Mouse (Mus musculus) embryonic facial prominence, embryonic 11.5 days (tissue): ENCODE results near the gene Dyrk3. TPM values are rescaled to one million over a fixed set of nuclear protein-coding genes. Genes with fewer than 3 reads are reported as not detected.

Source experiments
- ATAC-seq: fragments of 200-750 bp; cut with Nextera tagmentation; replicated peaks from 2 replicates; pipeline ENCODE4 v1.8.0; 2017; ENCODE audit warnings: low read depth; ENCODE audit not compliant: insufficient number of reproducible peaks, low FRiP score, low TSS enrichment
- DNase-seq: peaks from one replicate; pipeline ENCODE4 v3.0.0-alpha.2; 2015; ENCODE audit warnings: low spot score
- H3K27ac ChIP-seq: fragments of 300-500 bp; sonication (generic); replicated peaks from 2 replicates; pipeline ENCODE4 v1.5.1; 2014; ENCODE audit warnings: mild to moderate bottlenecking, low read depth, low read length, control low read depth
- H3K27me3 ChIP-seq: fragments of 300-500 bp; sonication (generic); 2 replicates; pipeline ENCODE4 v1.6.1; 2014; ENCODE audit warnings: mild to moderate bottlenecking, low read length, moderate library complexity, mixed read lengths; ENCODE audit not compliant: control insufficient read depth, insufficient read depth
- H3K36me3 ChIP-seq: fragments of 300-500 bp; sonication (generic); replicated peaks from 2 replicates; pipeline ENCODE4 v1.6.1; 2014; ENCODE audit warnings: low read depth, mild to moderate bottlenecking, low read length, moderate library complexity, mixed read lengths; ENCODE audit not compliant: control insufficient read depth, insufficient read depth
- H3K4me1 ChIP-seq: fragments of 300-500 bp; sonication (generic); 2 replicates; pipeline ENCODE4 v1.6.1; 2014; ENCODE audit warnings: low read length, mixed read lengths; ENCODE audit not compliant: control insufficient read depth, insufficient read depth
- H3K4me2 ChIP-seq: fragments of 300-500 bp; sonication (generic); 2 replicates; pipeline ENCODE4 v1.6.1; 2014; ENCODE audit warnings: low read depth, mild to moderate bottlenecking, control low read depth, low read length, moderate library complexity
- H3K4me3 ChIP-seq: fragments of 300-500 bp; sonication (generic); 2 replicates; pipeline ENCODE4 v1.5.1; 2014; ENCODE audit warnings: low read depth, low read length, control low read depth
- H3K9ac ChIP-seq: fragments of 300-500 bp; sonication (generic); replicated peaks from 2 replicates; pipeline ENCODE4 v1.6.1; 2014; ENCODE audit warnings: mild to moderate bottlenecking, control low read depth, low read length
- H3K9me3 ChIP-seq: fragments of 300-500 bp; sonication (generic); replicated peaks from 2 replicates; pipeline ENCODE4 v1.6.1; 2016; ENCODE audit warnings: mild to moderate bottlenecking, low read length, inconsistent platforms, mixed read lengths; ENCODE audit not compliant: control insufficient read depth
- WGBS: fragments of 180-500 bp; shearing (Covaris S2); extraction: QIAGEN DNeasy Blood & Tissue Kit; methylation state at CpG from one replicate; pipeline ENCODE4 v1.1.7; 2014; 5-methylcytosine and 5-hydroxymethylcytosine counted together
- polyA plus RNA-seq: library from polyadenylated mRNA; unstranded; fragments of >200 nt; fragmentation: Nextera tagmentation; extraction: Ambion mirVana; gene quantifications from 2 replicates; pipeline ENCODE4 v1.2.1, GENCODE M21; 2014

Gene Dyrk3
- polyA plus RNA-seq, 1 experiment from 2014 or later: 6.5 TPM

GRCm38 (mm10) chr1:131084289-131084688 lies 53.9 kb downstream of the Dyrk3 start:
- WGBS: 32% methylated on average over 8 of the region's 8 CpGs
- Histone ChIP-seq H3K9ac (no peak overlapping the region), H3K4me3 (no peak overlapping the region), H3K4me2 (no peak overlapping the region), H3K9me3 (no peaks in the 10 kb centered on the region), H3K36me3 (no peaks in the 10 kb centered on the region), H3K4me1 (peaks cover 4% of the 10 kb centered on the region; the same call in 1 of the 2 replicates), H3K27me3 (no peaks in the 10 kb centered on the region), H3K27ac (no peak overlapping the region)
- ATAC-seq (no peak; the same call in 1 of the 2 replicates), DNase-seq (no peak)

DNA sequence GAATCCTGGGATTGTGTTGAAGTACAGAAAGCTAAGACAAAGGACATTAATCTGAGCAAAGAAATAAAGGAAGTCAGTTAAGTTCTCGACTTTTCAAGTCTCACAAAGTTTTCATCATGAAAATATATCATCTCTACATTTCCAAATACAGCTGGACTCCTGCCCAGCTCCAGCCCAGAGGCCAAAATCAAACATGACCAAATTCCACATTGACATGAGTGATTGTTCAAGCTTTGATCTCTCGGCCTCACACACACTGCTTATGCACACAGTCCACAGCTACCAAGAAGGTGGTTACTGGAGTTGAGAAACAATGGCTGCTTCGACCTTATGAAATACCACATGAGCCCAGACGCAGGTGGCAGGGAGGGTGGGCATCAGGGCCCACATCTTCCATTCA lies 54.5 kb downstream of the Dyrk3 start:
- Histone ChIP-seq H3K4me3 (no peak overlapping the region), H3K36me3 (no peaks in the 10 kb centered on the region), H3K9me3 (no peaks in the 10 kb centered on the region), H3K27me3 (no peaks in the 10 kb centered on the region), H3K27ac (no peak overlapping the region), H3K4me2 (no peak overlapping the region), H3K4me1 (peaks cover 4% of the 10 kb centered on the region; the same call in 1 of the 2 replicates), H3K9ac (no peak overlapping the region)
- WGBS: 74% methylated on average over 4 of the region's 4 CpGs
- DNase-seq (no peak), ATAC-seq (no peak)

- Histone ChIP-seq H3K27me3 (no peaks in the 10 kb centered on the region), H3K9ac (no peak overlapping the region), H3K27ac (no peak overlapping the region), H3K4me1 (peaks cover 4% of the 10 kb centered on the region; the same call in 1 of the 2 replicates), H3K4me3 (no peak overlapping the region), H3K36me3 (no peaks in the 10 kb centered on the region), H3K4me2 (no peak overlapping the region), H3K9me3 (no peaks in the 10 kb centered on the region)
- WGBS: 63% methylated on average over 5 of the region's 5 CpGs
- ATAC-seq (no peak), DNase-seq (no peak)
Measured at GRCm38 (mm10) chr1:131083122-131083521, 55.0 kb downstream of the Dyrk3 start.

DNA sequence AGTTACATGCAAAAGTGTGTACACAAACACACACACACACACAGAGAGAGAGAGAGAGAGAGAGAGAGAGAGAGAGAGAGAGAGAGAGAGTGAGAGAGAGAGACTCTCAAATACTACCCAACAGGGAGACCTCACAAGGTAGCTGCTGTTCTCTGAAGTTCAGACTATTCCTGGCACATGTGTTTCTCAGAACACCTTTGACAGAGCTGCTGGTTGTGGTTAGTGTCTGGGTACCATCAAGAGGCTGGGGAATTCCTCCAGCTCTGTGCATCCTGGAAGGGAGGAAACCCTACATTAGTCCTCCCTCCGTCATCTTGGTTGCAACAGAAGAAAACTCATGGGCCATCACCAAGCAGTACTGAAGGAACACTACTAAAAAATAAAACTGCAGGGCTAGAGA lies 57.5 kb downstream of the Dyrk3 start:
- Histone ChIP-seq H3K9me3 (no peaks in the 10 kb centered on the region), H3K4me1 (peaks cover 4% of the 10 kb centered on the region; the same call in 1 of the 2 replicates), H3K4me3 (no peak overlapping the region), H3K27me3 (no peaks in the 10 kb centered on the region), H3K27ac (no peak overlapping the region), H3K4me2 (no peak overlapping the region), H3K36me3 (no peaks in the 10 kb centered on the region), H3K9ac (no peak overlapping the region)
- WGBS: 87% methylated on average over 1 of the region's 1 CpGs
- DNase-seq (no peak), ATAC-seq (no peak)

DNA sequence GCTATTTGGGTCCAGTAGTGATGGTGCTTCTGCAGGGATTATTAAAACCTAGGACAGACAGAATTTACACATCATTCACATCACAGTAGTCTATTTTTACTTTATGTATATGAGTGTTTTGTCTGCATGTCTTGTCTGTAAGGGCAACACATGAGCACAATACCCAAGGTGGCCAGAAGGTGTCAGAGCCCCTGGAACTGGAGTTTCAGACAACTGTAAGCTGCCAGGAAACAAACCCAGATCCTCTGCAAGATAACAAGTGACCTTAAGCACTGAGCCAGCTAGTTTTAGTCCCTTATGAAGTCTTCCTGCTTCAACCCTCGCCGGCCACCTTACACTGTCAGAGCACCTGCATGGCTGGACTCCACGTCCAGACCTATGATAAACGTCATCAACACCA lies 58.4 kb downstream of the Dyrk3 start:
- Histone ChIP-seq H3K9me3 (no peaks in the 10 kb centered on the region), H3K4me1 (peaks cover 4% of the 10 kb centered on the region; the same call in 1 of the 2 replicates), H3K4me2 (no peak overlapping the region), H3K9ac (no peak overlapping the region), H3K27me3 (no peaks in the 10 kb centered on the region), H3K4me3 (no peak overlapping the region), H3K27ac (peak overlapping the region; percentile 5; the same call in 1 of the 2 replicates), H3K36me3 (no peaks in the 10 kb centered on the region)
- peak; percentile 30 for DNase-seq
- ATAC-seq: no peak
- 72% methylated on average over 4 of the region's 4 CpGs for WGBS

DNA sequence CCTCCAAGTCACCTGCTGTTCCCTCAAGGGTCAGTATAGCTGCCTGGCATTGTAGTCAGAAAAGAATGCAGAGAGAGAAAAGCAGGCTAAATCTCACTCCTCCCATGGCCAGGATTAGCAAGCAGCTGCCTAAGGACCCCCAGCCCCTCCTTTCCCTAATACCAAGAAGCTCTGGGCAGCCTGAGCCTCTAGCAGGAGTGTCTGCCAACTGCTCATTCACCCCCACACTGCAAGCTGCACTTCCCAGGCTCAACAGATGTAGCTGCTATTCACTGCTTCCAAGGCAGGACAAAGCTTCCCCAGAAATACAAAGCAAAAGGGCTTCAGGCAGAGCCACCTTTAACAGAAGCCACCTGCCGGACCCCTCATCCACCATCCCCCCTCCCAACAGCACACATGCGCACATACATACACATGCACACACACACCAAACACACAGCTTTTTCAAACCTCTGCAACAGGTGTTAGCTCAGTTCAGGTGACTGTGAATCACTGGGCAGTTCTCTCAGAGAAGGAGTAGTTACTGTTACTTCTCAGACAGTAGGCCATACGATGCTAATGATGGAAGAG lies 59.3 kb downstream of the Dyrk3 start:
- WGBS: 52% methylated on average over 3 of the region's 3 CpGs
- Histone ChIP-seq H3K4me2 (no peak overlapping the region), H3K4me1 (peaks cover 4% of the 10 kb centered on the region; the same call in 1 of the 2 replicates)

More for the DNA sequence above, 59.3 kb downstream of the Dyrk3 start:
- DNase-seq (peak; percentile 66), ATAC-seq (peak; percentile 81)
- H3K36me3 ChIP-seq: no peaks in the 10 kb centered on the region
- no peaks in the 10 kb centered on the region for H3K27me3 ChIP-seq
- 0 out of 2 replicates have a peak overlapping the region, but pooled peaks have one; percentile 22 for H3K27ac ChIP-seq
- H3K9me3 ChIP-seq: no peaks in the 10 kb centered on the region
- H3K9ac ChIP-seq: no peak overlapping the region
- no peak overlapping the region for H3K4me3 ChIP-seq

Other genes starting within 250 kb of the Dyrk3 start
- gene Il20, start 226.9 kb downstream of the Dyrk3 start, polyA plus RNA-seq: not detected in 2 replicates
- gene Il19, start 198.2 kb downstream of the Dyrk3 start, polyA plus RNA-seq: 0.21 TPM in 1 of 2 replicates, not detected in the other
- gene Il10, start 118.5 kb downstream of the Dyrk3 start, polyA plus RNA-seq: not detected in 2 replicates
- gene Mapkapk2, start 40.5 kb downstream of the Dyrk3 start, polyA plus RNA-seq: 44.7 and 45.7 TPM in 2 replicates
- gene Eif2d, start 14.8 kb upstream of the Dyrk3 start, polyA plus RNA-seq: 63.6 and 66.9 TPM in 2 replicates
- 0.89 and 1.1 TPM in 2 replicates for gene Rassf5, start 106.9 kb upstream of the Dyrk3 start, polyA plus RNA-seq
- gene Ikbke, start 141.3 kb upstream of the Dyrk3 start, polyA plus RNA-seq: 0.49 and 1.7 TPM in 2 replicates